Mouse (Mus musculus): ENCODE measurements around the gene Enox1.

The Enox1 gene

DNA sequence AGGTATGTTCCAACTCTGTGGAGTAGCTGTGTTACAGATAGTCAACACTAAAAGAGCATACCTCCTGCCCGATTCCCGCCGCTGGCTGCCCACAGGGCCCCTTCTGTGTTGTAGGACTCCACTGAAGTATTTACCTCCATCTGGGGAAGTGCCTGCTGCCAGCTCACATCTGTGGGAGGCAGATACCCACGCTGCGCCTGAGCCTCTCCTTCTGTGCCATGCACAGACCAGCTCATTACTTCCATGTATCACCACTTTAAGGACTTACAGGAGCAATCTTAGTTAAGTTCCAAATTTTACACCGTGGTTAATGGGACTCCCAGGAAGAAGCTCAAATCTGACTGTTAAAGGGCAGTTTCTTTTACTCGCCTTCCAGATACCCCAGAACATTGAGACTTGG lies 23.7 kb downstream of the Enox1 start:
- H3K36me3 ChIP-seq (ENCODE audit: insufficient read depth, low read length): no peaks in the 10 kb centered on the region
- TF ChIP-seq NANOG (IDR thresholded peaks at IDR 0.05; ENCODE audit: borderline replicate concordance, low read length): no peak
- TF ChIP-seq POU5F1 (IDR thresholded peaks at IDR 0.05; ENCODE audit: borderline replicate concordance, low read length): no peak
- no peak for TF ChIP-seq CTCF (conservative IDR thresholded peaks at IDR 0.05; ENCODE audit: low read length)
- peaks cover 6% of the 10 kb centered on the region for H3K4me1 ChIP-seq (replicated peaks; ENCODE audit: low read depth, low read length)
- H3K27me3 ChIP-seq (ENCODE audit: insufficient read depth, low read length): no peaks in the 10 kb centered on the region
- H3K4me3 ChIP-seq (replicated peaks; ENCODE audit: low read length): no peak overlapping the region
- 0 out of 2 replicates have a peak, but pooled peaks cover 3% of the 10 kb centered on the region for H3K9me3 ChIP-seq (ENCODE audit: low read length)

- Histone ChIP-seq H3K27me3 (ENCODE audit: insufficient read depth, low read length) (no peaks in the 10 kb centered on the region), H3K9me3 (ENCODE audit: low read length) (0 out of 2 replicates have a peak, but pooled peaks cover 3% of the 10 kb centered on the region), H3K36me3 (ENCODE audit: insufficient read depth, low read length) (no peaks in the 10 kb centered on the region), H3K4me3 (replicated peaks; ENCODE audit: low read length) (no peak overlapping the region), H3K4me1 (replicated peaks; ENCODE audit: low read depth, low read length) (peaks cover 6% of the 10 kb centered on the region)
- no peak for TF ChIP-seq CTCF (conservative IDR thresholded peaks at IDR 0.05; ENCODE audit: low read length)
- no peak for TF ChIP-seq POU5F1 (IDR thresholded peaks at IDR 0.05; ENCODE audit: borderline replicate concordance, low read length)
- TF ChIP-seq NANOG (IDR thresholded peaks at IDR 0.05; ENCODE audit: borderline replicate concordance, low read length): no peak
These were observed 24.3 kb downstream of the Enox1 start for GRCm38 (mm10) chr14:77180753-77181374.

DNA sequence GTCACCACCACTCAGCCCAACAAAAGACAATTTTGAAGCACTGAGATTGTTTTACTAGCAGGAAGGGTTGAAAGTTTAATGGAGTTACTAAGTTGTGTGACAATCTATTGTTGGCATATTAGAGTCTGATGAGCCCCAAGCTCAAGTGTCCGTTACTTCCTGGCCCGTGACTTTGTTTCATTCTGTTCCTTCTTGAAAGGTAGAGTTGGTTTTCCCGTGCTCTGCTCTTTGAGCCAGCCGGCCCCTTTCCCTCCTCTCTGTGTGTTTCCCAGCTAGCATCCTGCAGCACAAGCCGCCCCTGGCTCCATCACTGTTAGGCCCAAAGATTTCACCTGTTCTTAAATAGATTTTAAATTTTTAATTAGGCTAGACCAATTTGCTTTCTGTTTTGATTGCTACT lies 26.9 kb downstream of the Enox1 start:
- no peak overlapping the region for H3K4me3 ChIP-seq (replicated peaks; ENCODE audit: low read length)
- H3K9me3 ChIP-seq (ENCODE audit: low read length): no peaks in the 10 kb centered on the region
- peaks cover 6% of the 10 kb centered on the region for H3K4me1 ChIP-seq (replicated peaks; ENCODE audit: low read depth, low read length)
- H3K27me3 ChIP-seq (ENCODE audit: insufficient read depth, low read length): no peaks in the 10 kb centered on the region
- no peak for TF ChIP-seq NANOG (IDR thresholded peaks at IDR 0.05; ENCODE audit: borderline replicate concordance, low read length)
- H3K36me3 ChIP-seq (ENCODE audit: insufficient read depth, low read length): no peaks in the 10 kb centered on the region

DNA sequence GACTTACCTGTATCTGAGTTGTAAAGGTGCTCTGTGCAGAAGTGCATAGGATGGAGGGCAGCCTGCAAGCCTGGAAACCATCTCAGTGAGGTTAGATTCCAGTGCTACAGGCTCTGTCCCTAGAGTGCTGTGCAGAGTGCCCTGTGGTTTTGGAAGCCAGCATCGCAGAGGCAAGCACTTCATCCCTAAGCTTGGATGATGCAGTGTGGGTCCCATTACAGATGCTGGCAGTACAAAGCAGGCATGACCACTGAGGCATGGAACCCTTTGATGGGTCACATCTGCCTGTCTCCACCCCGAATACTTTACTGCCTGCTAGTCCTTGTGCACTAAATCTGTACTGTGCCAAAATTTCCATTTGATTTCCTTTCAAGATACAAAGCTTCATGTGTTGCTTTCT lies 33.6 kb downstream of the Enox1 start:
- TF ChIP-seq NANOG (IDR thresholded peaks at IDR 0.05; ENCODE audit: borderline replicate concordance, low read length): no peak
- TF ChIP-seq POU5F1 (IDR thresholded peaks at IDR 0.05; ENCODE audit: borderline replicate concordance, low read length): no peak
- TF ChIP-seq CTCF (conservative IDR thresholded peaks at IDR 0.05; ENCODE audit: low read length): no peak
- H3K4me3 ChIP-seq (replicated peaks; ENCODE audit: low read length): no peak overlapping the region
- H3K36me3 ChIP-seq (ENCODE audit: insufficient read depth, low read length): no peaks in the 10 kb centered on the region
- no peaks in the 10 kb centered on the region for H3K9me3 ChIP-seq (ENCODE audit: low read length)
- H3K4me1 ChIP-seq (replicated peaks; ENCODE audit: low read depth, low read length): no peaks in the 10 kb centered on the region
- H3K27me3 ChIP-seq (ENCODE audit: insufficient read depth, low read length): no peaks in the 10 kb centered on the region

- no peaks in the 10 kb centered on the region for H3K4me1 ChIP-seq (replicated peaks; ENCODE audit: low read depth, low read length)
These were observed 38.9 kb downstream of the Enox1 start for GRCm38 (mm10) chr14:77195314-77196020.

GRCm38 (mm10) chr14:77196246-77196645 lies 39.7 kb downstream of the Enox1 start:
- H3K9me3 ChIP-seq (ENCODE audit: low read length): 0 out of 2 replicates have a peak, but pooled peaks cover 5% of the 10 kb centered on the region
- no peaks in the 10 kb centered on the region for H3K4me1 ChIP-seq (replicated peaks; ENCODE audit: low read depth, low read length)
- TF ChIP-seq CTCF (conservative IDR thresholded peaks at IDR 0.05; ENCODE audit: low read length) (no peak), POU5F1 (IDR thresholded peaks at IDR 0.05; ENCODE audit: borderline replicate concordance, low read length) (no peak), NANOG (IDR thresholded peaks at IDR 0.05; ENCODE audit: borderline replicate concordance, low read length) (no peak)
- no peak overlapping the region for H3K4me3 ChIP-seq (replicated peaks; ENCODE audit: low read length)
- no peaks in the 10 kb centered on the region for H3K27me3 ChIP-seq (ENCODE audit: insufficient read depth, low read length)
- H3K36me3 ChIP-seq (ENCODE audit: insufficient read depth, low read length): no peaks in the 10 kb centered on the region

More at GRCm38 (mm10) chr14:77195314-77196020, 38.9 kb downstream of the Enox1 start:
- Histone ChIP-seq H3K27me3 (ENCODE audit: insufficient read depth, low read length) (no peaks in the 10 kb centered on the region), H3K9me3 (ENCODE audit: low read length) (0 out of 2 replicates have a peak, but pooled peaks cover 5% of the 10 kb centered on the region), H3K36me3 (ENCODE audit: insufficient read depth, low read length) (no peaks in the 10 kb centered on the region), H3K4me3 (replicated peaks; ENCODE audit: low read length) (no peak overlapping the region)
- TF ChIP-seq CTCF (conservative IDR thresholded peaks at IDR 0.05; ENCODE audit: low read length) (no peak), POU5F1 (IDR thresholded peaks at IDR 0.05; ENCODE audit: borderline replicate concordance, low read length) (no peak), NANOG (IDR thresholded peaks at IDR 0.05; ENCODE audit: borderline replicate concordance, low read length) (no peak)

GRCm38 (mm10) chr14:77197414-77197915 lies 40.9 kb downstream of the Enox1 start:
- TF ChIP-seq NANOG (IDR thresholded peaks at IDR 0.05; ENCODE audit: borderline replicate concordance, low read length) (no peak), CTCF (conservative IDR thresholded peaks at IDR 0.05; ENCODE audit: low read length) (no peak)
- Histone ChIP-seq H3K9me3 (ENCODE audit: low read length) (0 out of 2 replicates have a peak, but pooled peaks cover 5% of the 10 kb centered on the region), H3K4me1 (replicated peaks; ENCODE audit: low read depth, low read length) (no peaks in the 10 kb centered on the region), H3K4me3 (replicated peaks; ENCODE audit: low read length) (no peak overlapping the region), H3K27me3 (ENCODE audit: insufficient read depth, low read length) (no peaks in the 10 kb centered on the region), H3K36me3 (ENCODE audit: insufficient read depth, low read length) (no peaks in the 10 kb centered on the region)

DNA sequence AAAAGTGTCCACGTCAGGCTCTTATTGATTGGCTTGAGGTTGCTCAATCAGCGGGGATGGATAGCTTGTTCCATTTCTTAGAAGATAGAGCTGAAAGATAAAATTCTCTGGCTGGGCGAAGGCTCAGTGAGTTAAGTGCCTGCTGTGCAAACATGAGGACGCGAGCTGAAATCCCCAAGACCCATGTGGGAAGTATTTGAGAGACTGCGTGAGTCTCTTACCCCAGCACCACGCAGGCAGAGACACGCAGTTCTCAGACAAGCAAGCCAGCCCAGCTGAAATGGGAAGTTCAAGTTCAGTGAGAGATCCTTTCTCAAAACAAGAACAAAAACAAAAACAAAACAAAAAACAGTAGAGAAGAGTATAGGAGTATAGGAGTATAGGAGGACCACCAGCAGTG lies 54.3 kb downstream of the Enox1 start:
- Histone ChIP-seq H3K9me3 (ENCODE audit: low read length) (no peaks in the 10 kb centered on the region), H3K4me3 (replicated peaks; ENCODE audit: low read length) (no peak overlapping the region), H3K4me1 (replicated peaks; ENCODE audit: low read depth, low read length) (no peaks in the 10 kb centered on the region), H3K36me3 (ENCODE audit: insufficient read depth, low read length) (no peaks in the 10 kb centered on the region), H3K27me3 (ENCODE audit: insufficient read depth, low read length) (peaks cover 5% of the 10 kb centered on the region)
- TF ChIP-seq POU5F1 (IDR thresholded peaks at IDR 0.05; ENCODE audit: borderline replicate concordance, low read length): no peak
- no peak for TF ChIP-seq NANOG (IDR thresholded peaks at IDR 0.05; ENCODE audit: borderline replicate concordance, low read length)
- no peak for TF ChIP-seq CTCF (conservative IDR thresholded peaks at IDR 0.05; ENCODE audit: low read length)
